Mouse (Mus musculus) cerebellum, postnatal 4 days (tissue): ENCODE results near the gene Ppp4r4.
"Not testable (repeated sequence)": the region's sequence is repeated elsewhere in the genome, so short reads cannot be mapped to it uniquely, and the experiment has no call there.

ENCODE experiments used
- DNase-seq, 2 experiments: peaks; one replicate each; pipeline ENCODE4 v3.0.0; 2022; ENCODE audit warnings: low spot score in 2 of 2, mixed read lengths in 1 of 2

The Ppp4r4 gene

DNA sequence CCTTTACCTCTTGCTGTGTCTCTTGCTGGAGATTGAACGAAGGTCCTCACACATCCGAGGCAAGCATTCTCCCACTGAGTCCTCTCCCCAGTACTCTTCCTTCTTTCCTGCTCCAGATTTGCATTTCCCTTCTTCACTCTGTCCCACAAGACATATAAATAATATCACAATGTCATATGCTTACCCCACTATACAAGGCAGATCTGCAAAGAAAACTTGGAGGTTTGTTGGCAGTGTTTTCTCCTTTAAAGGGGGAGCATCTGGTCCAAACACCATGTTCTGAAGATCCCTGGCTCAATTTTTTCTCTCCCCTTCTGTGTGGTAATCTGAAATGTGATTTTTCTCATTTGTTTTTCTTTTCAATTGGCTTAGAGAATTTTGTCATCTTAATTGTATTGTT, 102.3 kb downstream of the Ppp4r4 start:
- DNase-seq, result no peak

- DNase-seq, result no peak
Observed at GRCm38 (mm10) chr12:103635846-103636245, 103.8 kb downstream of the Ppp4r4 start.

- DNase-seq, result peak; percentile 78 to 92
Observed at GRCm38 (mm10) chr12:103643336-103643735, 111.3 kb downstream of the Ppp4r4 start.

DNA sequence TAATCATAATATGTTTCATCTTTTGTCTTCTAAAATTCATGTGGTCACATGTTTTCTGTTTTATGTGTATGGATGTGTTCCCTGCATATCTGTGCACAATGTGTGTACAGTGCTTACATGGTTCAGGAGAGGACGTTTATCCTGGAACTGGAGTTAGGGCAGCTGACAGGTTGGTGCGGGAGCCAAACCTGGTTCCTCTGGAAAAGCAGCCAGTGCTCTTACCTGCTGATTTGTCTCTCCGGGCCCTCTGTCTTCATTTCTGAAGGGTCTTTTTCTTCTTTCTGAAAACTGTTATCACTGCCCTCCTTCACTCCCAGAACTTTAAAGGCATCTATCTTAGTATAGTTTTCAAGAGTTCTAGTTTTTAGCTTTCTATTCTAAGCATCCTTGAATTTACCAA, 111.7 kb downstream of the Ppp4r4 start:
- DNase-seq, result no peak

GRCm38 (mm10) chr12:103644601-103645000, 112.5 kb downstream of the Ppp4r4 start:
- DNase-seq, result no peak

DNA sequence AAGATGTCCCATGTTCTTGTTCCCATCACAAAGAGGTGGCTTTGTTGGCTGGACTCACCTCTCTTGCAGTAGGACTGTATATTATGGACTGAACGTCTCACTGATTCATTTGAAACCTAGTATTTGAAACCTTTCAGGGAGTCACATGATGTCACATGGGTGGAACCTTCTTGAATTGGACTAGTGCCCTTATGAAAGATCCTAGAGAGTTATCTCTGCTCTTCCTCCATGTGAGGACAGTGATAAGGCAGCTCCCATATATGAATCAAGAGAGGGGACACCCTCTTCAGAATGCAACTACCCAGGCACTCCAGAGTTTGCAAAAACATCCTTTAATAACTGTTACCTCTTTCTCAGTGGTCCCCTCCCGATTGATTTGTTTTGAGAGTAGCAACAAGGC, 114.2 kb downstream of the Ppp4r4 start:
- no peak for DNase-seq

DNA sequence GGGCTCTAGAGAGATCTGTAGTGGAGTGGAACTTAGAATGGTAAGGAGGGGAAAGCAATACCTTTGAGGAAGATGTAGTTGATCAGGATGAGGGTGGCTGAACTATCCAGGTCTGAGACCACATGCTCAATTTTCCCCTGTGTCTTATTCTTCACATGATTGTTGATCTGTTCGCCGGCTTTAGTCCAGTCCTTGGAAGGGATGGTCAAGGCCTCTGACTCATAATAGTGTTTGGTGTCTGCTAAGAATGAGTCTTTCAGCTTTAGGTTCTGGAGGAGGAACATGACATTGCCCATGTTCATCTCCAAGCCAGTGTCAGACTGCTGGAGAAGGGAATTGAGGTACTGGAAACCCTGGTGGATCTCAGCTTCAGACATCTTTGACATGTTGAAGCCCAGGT, 121.8 kb downstream of the Ppp4r4 start:
- no peak for DNase-seq

DNA sequence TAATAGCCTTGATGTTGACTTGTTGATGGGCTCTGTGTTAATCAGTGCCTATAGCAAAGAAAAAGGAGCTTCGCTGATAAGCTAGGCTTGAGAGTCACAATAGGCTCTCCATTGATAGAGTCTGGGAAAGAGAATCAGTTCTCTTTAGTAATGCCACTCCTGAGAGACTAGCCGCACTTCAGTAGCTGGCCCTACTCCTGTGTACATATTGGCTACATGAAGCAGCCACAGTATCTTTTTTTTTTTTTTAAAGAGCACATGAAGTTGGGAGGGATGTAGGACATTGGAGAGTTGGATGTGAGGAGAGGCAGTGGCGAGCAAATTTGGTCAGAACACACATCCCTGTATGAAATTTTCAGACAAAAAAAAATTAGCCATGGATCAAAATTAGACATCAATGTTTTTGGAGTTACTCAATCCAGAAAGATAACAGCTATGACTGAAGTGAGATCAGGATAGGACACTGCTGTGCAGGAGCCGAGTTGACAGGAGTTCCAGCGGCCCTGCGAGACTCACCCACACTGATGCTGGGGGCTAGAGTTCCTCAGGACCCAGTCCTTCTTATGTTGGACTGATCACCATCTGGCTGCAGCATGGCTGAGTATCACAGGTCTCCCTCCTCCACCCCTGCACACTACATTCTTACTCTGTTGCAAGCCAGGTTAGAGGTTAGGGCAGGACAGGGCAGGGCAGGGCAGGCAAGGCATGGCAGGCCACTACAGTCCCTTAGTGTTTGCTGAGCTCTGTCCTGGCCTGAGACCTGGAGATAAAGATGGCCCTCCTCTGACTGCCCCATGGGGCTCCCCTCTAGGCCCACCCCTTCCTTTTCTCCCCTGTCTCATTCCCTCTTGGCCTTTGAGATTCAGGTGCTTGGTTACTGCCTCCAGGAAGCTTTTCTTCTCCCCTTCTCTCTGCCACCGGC, 123.3 kb downstream of the Ppp4r4 start:
- no peak for DNase-seq

DNA sequence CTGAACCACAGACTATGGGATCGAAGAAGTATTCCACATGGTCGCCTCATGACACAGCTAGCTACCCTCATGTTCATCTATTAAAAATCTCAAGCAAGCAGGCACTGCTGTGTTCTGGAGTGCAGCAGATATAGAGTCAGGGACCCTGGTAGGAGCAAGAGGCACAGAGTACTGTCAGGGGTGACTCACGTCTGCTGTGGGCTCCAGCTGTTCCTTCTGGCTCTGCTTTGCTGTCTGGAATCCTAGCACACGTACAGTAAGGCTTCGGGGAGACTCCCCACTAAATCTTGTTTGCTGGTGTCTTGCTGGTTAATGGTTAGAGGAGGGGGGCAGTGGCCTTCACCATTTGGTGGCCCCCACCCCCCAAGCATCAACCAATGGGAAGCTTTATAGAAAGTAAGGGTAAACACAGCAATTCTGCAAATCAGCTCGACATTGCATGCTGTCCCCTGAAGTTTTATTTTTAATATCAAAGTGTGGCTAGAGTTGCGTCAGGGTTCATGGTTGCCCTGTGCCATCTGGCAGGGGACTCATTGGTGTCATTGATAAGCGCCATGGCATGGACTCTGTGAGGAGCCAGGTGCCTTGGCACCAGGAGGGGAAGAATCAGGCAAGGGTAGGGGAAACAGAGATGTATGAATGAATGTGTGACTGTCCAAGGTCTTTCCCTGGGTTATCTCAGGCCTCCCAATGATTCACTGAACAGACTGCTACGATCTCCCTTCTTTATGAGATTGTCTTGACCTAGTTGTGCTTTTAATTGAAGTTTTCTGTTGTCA, 125.0 kb downstream of the Ppp4r4 start, which contains the start of gene Serpina6:
Gene Serpina6 (minus strand): TSS at position 365 of the 779 bp plus-strand sequence.
- no peak for DNase-seq

DNA sequence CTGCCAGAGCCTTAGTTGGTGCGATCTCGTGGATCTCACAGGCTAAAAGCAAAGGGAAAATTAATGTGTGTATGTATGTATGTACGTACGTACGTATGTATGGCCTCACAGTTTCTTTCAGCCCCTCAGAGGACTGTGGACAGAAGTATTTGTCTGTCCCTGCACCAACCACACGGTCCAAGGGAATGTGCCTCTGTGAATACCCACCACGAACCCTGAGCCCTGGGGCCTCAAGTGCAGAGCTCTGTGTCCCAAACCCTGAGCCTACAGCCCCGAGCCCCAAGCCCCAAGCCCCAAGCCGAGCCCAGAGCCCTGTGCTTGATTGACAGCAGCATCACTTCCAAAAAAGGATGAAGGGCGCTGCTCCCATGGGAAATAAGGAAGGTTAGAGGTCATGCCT, 125.9 kb downstream of the Ppp4r4 start:
- no peak for DNase-seq

GRCm38 (mm10) chr12:103659171-103659570, 127.1 kb downstream of the Ppp4r4 start:
- no peak for DNase-seq

GRCm38 (mm10) chr12:103660076-103660475, 128.0 kb downstream of the Ppp4r4 start:
- no peak for DNase-seq

GRCm38 (mm10) chr12:103662053-103662452, 130.0 kb downstream of the Ppp4r4 start:
- DNase-seq, result not testable (repeated sequence)
